Mouse (Mus musculus): ENCODE data around the gene Hsd3b1. TPM values are rescaled to one million over a fixed set of nuclear protein-coding genes. Genes with fewer than 3 reads are reported as not detected.
"Not testable (repeated sequence)": the region's sequence is repeated elsewhere in the genome, so short reads cannot be mapped to it uniquely, and the experiment has no call there.

Hsd3b1 gene
- polyA plus RNA-seq, 1 experiment from 2014 or later = 2.3 TPM

DNA sequence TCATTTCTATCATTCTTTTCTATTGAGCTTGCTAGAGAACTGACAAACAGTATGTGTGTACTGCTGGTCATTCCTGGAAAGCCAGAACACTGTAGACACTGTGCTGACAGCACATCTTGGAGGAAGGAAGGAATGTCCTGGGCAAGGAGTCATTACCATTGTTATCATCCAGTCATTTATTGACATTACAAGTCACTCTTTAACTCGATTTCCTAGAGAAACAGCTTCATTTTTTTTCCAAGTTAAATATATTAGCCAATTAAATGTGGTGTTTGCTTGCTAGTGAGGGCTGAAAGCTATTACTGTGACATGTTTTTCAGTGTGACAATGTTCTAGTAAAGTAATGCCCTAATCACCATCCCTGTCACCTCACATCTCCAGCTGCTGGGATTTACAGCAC, 5.9 kb downstream of the Hsd3b1 start:
- Histone ChIP-seq H3K27ac (peak overlapping the region; percentile 67; the same call in 1 of the 2 replicates), H3K4me1 (peaks cover 22% of the 10 kb centered on the region), H3K27me3 (ENCODE audit: insufficient read depth, poor library complexity, severe bottlenecking) (no peaks in the 10 kb centered on the region), H3K36me3 (no peaks in the 10 kb centered on the region), H3K4me3 (no peak overlapping the region), H3K9me3 (no peaks in the 10 kb centered on the region)
- WGBS = 42% methylated on average over 1 of the region's 1 CpGs
- no peak for DNase-seq (ENCODE audit: low spot score)

DNA sequence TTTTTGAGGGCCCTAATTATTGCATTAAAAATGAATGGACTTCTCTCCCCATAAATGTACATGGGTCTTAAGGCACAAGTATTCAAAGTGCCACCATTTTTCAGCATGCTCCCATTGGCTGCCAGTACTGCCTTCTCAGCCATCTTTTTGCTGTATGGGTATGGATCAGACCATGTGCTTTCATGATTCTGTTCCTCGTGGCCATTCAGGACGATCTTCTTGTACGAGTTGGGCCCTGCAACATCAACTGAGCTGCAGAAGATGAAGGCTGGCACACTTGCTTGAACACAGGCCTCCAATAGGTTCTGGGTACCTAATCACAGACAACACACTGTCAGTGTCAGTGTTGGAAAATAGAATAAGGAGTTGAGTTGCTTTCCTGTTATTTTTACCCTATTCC, 6.5 kb downstream of the Hsd3b1 start:
- no peaks in the 10 kb centered on the region for H3K9me3 ChIP-seq
- H3K27me3 ChIP-seq (ENCODE audit: insufficient read depth, poor library complexity, severe bottlenecking) = no peaks in the 10 kb centered on the region
- peaks cover 22% of the 10 kb centered on the region for H3K4me1 ChIP-seq
- no peak overlapping the region for H3K27ac ChIP-seq
- no peak overlapping the region for H3K4me3 ChIP-seq
- 85% methylated on average over 3 of the region's 3 CpGs for WGBS
- H3K36me3 ChIP-seq = no peaks in the 10 kb centered on the region
- no peak for DNase-seq (ENCODE audit: low spot score)

DNA sequence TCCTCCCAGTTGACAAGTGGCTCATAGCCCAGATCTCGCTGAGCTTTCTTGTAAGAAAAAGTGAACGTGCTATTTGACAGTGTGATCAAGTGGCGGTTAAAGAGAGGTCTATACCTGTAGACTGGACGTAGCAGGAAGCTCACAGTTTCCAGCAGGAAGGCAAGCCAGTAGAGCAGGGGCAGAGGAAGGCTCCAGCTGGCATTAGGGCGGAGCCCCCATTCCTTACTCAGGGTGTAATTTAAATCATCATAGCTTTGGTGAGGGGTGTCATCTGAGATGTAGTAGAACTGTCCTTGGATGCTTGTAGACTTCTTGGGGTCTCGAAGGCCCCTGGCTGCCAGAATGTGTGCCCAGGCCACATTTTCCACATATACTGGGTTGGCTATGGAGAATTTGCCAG, 7.0 kb downstream of the Hsd3b1 start:
- H3K9me3 ChIP-seq = no peaks in the 10 kb centered on the region
- no peak overlapping the region for H3K4me3 ChIP-seq
- H3K27me3 ChIP-seq (ENCODE audit: insufficient read depth, poor library complexity, severe bottlenecking) = no peaks in the 10 kb centered on the region
- H3K36me3 ChIP-seq = no peaks in the 10 kb centered on the region
- DNase-seq (ENCODE audit: low spot score) = no peak
- WGBS = 85% methylated on average over 6 of the region's 6 CpGs
- H3K4me1 ChIP-seq = peaks cover 18% of the 10 kb centered on the region
- no peak overlapping the region for H3K27ac ChIP-seq

DNA sequence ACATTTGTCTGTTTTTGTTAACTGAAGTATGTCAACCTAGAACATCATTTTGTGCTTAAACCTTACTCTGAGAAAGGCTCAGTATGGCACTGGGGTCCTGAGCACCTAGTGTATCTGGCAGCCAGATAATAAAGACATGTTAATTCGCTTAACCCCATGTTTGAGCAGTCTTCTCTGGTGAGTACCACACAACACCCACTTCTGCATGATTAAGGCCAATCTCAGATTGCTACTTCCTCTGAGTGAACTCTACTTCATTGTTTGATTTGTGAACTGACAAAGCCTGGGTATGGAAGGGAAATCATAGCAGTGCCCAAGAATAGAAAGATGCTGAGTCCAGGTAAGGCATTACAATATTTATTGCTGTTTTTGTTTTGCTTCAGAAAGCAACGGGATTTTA, 7.7 kb downstream of the Hsd3b1 start:
- Histone ChIP-seq H3K9me3 (no peaks in the 10 kb centered on the region), H3K27ac (no peak overlapping the region), H3K36me3 (no peaks in the 10 kb centered on the region), H3K27me3 (ENCODE audit: insufficient read depth, poor library complexity, severe bottlenecking) (no peaks in the 10 kb centered on the region), H3K4me1 (peaks cover 11% of the 10 kb centered on the region), H3K4me3 (no peak overlapping the region)
- no peak for DNase-seq (ENCODE audit: low spot score)
- WGBS = 85% methylated on average over 2 of the region's 2 CpGs

DNA sequence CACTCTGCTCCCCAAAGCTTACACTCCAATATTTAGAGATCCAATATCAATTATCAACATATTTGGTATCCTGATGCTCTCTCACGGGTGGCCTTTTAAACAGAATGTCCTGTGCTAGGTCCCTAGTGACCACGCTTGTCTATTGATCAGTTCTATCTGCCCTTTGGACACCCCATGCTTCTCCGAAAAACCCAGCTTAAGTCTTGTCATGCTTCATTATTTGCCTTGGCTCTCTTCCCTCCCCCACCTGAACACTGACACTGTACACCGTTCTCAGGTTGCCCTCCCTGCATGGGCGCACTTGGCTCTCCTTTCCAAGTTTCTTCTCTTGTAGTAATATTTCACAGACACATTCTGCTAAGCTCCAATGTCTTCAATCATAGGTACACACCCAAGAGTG, 9.3 kb downstream of the Hsd3b1 start:
- no peaks in the 10 kb centered on the region for H3K9me3 ChIP-seq
- 87% methylated on average over 5 of the region's 5 CpGs for WGBS
- peaks cover 3% of the 10 kb centered on the region for H3K4me1 ChIP-seq
- no peak overlapping the region for H3K27ac ChIP-seq
- DNase-seq (ENCODE audit: low spot score) = no peak
- no peaks in the 10 kb centered on the region for H3K36me3 ChIP-seq
- H3K27me3 ChIP-seq (ENCODE audit: insufficient read depth, poor library complexity, severe bottlenecking) = no peaks in the 10 kb centered on the region
- H3K4me3 ChIP-seq = no peak overlapping the region

DNA sequence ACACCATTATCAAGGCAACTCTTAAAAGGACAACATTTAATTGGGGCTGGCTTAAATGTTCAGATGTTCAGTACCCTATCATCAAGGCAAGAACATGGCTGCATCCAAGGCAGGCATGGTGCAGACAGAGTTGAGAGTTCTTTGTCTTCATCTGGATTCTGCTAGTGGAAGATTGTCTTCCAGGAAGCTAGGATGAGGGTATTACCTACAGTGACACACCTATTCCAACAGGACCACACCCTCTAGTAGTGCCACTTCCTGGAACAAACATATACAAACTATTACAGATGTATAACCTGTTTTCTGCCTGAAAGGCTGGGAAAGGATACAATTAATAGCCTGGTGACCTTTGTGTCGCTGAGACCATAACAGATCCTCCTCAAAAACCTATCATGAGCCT, 10.7 kb downstream of the Hsd3b1 start:
- DNase-seq (ENCODE audit: low spot score) = no peak
- H3K4me1 ChIP-seq = no peaks in the 10 kb centered on the region
- no peaks in the 10 kb centered on the region for H3K9me3 ChIP-seq
- H3K27ac ChIP-seq = no peak overlapping the region
- H3K36me3 ChIP-seq = no peaks in the 10 kb centered on the region
- no peak overlapping the region for H3K4me3 ChIP-seq
- 89% methylated on average over 1 of the region's 1 CpGs for whole genome bisulfite sequencing
- no peaks in the 10 kb centered on the region for H3K27me3 ChIP-seq (ENCODE audit: insufficient read depth, poor library complexity, severe bottlenecking)

DNA sequence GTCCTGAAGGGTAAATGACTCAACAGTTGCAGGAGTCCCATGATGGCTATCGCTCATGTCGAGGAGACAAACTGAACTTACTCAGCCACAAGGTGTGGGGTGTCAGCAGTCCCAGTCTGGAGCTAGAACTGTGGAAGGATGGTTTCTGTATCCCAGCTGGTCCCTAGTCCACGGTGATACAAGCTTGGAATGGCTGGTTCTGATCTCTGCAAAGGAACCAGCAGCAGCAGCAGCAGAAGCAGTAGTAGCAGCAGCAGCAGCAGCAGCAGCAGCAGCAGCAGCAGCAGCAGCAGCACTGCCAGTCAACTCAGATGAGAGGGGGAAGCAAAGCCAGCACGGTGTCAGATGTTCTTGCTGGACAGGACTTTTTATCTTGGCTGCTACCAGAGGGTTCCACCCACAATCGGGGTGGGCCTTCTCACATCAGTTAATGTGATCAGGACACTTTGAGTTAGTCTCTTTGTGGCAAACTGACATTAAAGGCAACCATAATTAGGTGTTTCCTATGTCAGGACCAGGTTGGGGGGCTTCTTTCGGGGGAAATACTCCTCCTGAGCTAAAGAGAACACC, 45.4 kb downstream of the Hsd3b1 start, which contains the start of gene Hsd3b6:
Hsd3b6 (minus strand) TSS at position 343 of the 570 bp plus-strand sequence.
- H3K27me3 ChIP-seq (ENCODE audit: insufficient read depth, poor library complexity, severe bottlenecking) = no peaks in the 10 kb centered on the region
- peak within 1 kb of the TSS; percentile 57; the same call in 1 of the 2 replicates for H3K27ac ChIP-seq
- 62% methylated on average over 6 of the region's 6 CpGs for WGBS
- H3K4me1 ChIP-seq = 0 out of 2 replicates have a peak, but pooled peaks cover 3% of the 10 kb centered on the region
- H3K9me3 ChIP-seq = no peaks in the 10 kb centered on the region
- DNase-seq (ENCODE audit: low spot score) = peak; percentile 80
- 0 out of 2 replicates have a peak within 1 kb of the TSS, but pooled peaks have one; percentile 12 for H3K4me3 ChIP-seq
- no peaks in the 10 kb centered on the region for H3K36me3 ChIP-seq

DNA sequence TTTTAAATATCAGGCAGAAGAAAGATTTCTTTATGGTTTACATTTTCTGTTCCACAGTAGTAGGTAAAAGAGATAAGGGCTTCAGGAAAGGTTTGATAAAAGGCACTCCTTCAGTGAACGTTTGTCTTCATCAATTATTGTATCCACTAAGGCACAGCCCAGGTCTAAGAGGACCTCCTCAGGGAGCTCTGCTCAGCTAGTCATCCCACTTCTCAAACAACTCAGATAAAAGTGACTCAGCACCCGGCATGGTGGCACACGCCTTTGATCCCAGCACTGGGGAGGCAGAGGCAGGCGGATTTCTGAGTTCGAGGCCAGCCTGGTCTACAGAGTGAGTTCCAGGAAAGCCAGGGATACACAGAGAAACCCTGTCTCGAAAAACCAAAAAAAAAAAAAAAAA, 46.9 kb downstream of the Hsd3b1 start:
- H3K4me3 ChIP-seq; H3K9me3 ChIP-seq; H3K27me3 ChIP-seq (ENCODE audit: insufficient read depth, poor library complexity, severe bottlenecking); H3K4me1 ChIP-seq; H3K36me3 ChIP-seq; H3K27ac ChIP-seq; DNase-seq (ENCODE audit: low spot score): not testable (repeated sequence)
- WGBS = 80% methylated on average over 6 of the region's 6 CpGs

DNA sequence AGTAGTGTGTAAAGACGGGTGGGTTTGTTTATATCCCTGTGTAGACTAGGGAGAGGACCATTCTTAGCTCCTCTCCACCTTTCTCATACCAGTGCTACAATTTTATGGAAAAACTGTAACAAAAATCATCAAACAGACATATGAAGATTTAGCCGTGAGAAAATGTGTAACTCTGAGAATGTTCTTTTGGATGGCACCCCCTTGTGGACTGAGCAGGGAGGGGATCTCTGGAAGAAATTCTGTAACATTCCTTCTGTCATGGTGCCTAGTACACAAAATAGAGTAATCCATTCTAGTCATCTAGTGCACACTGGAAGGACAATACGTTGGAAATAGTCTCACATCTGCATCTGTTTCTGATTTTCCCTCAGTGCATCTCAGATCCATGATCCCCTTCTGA, 54.6 kb downstream of the Hsd3b1 start:
- DNase-seq (ENCODE audit: low spot score); H3K4me3 ChIP-seq; H3K4me1 ChIP-seq; H3K27ac ChIP-seq; H3K9me3 ChIP-seq; H3K27me3 ChIP-seq (ENCODE audit: insufficient read depth, poor library complexity, severe bottlenecking); H3K36me3 ChIP-seq: not testable (repeated sequence)
- 69% methylated on average over 3 of the region's 3 CpGs for WGBS

Other genes with a start within 250 kb of the Hsd3b1 start
- not detected in 2 replicates for gene Hsd3b5, start 229.5 kb downstream of the Hsd3b1 start, polyA plus RNA-seq (2016; fragmentation: Nextera tagmentation; extraction: Ambion mirVana)
- 0.05 TPM in 1 of 2 replicates, not detected in the other for gene Hsd3b2, start 135.3 kb downstream of the Hsd3b1 start, polyA plus RNA-seq (2016; fragmentation: Nextera tagmentation; extraction: Ambion mirVana)
- 0.18 TPM in 1 of 2 replicates, not detected in the other for gene Hsd3b3, start 96.7 kb downstream of the Hsd3b1 start, polyA plus RNA-seq (2016; fragmentation: Nextera tagmentation; extraction: Ambion mirVana)
- 24.1 and 37.3 TPM in 2 replicates for gene Hsd3b6, start 45.4 kb downstream of the Hsd3b1 start, polyA plus RNA-seq (2016; fragmentation: Nextera tagmentation; extraction: Ambion mirVana)
- gene Hao2, start 33.4 kb upstream of the Hsd3b1 start, polyA plus RNA-seq (2016; fragmentation: Nextera tagmentation; extraction: Ambion mirVana) = 0.16 TPM in 1 of 2 replicates, not detected in the other

Measured in heart, embryonic 10.5 days (tissue).